Mouse (Mus musculus) lung, embryonic 15.5 days (tissue): ENCODE measurements around the gene Hoxa11. TPM values are rescaled to one million over a fixed set of nuclear protein-coding genes. Genes with fewer than 3 reads are reported as not detected.

Experiments
- ATAC-seq: fragments of 200-750 bp; cut with Nextera tagmentation; 2 replicates; pipeline ENCODE4 v1.8.0; 2017; ENCODE audit warnings: moderate number of reproducible peaks, borderline replicate concordance; ENCODE audit not compliant: low FRiP score, low TSS enrichment; ENCODE audit errors: extremely low read depth
- H3K27ac ChIP-seq: fragments of 300-500 bp; sonication (generic); 2 replicates; pipeline ENCODE4 v1.5.1; 2015; ENCODE audit warnings: moderate library complexity, mild to moderate bottlenecking, inconsistent platforms
- H3K27me3 ChIP-seq: fragments of 300-500 bp; sonication (generic); 2 replicates; pipeline ENCODE4 v1.6.1; 2015; ENCODE audit warnings: inconsistent platforms
- H3K36me3 ChIP-seq: fragments of 300-500 bp; sonication (generic); 2 replicates; pipeline ENCODE4 v1.6.1; 2015; ENCODE audit warnings: inconsistent platforms
- H3K4me1 ChIP-seq: fragments of 300-500 bp; sonication (generic); 2 replicates; pipeline ENCODE4 v1.6.1; 2015; ENCODE audit warnings: inconsistent platforms
- H3K4me2 ChIP-seq: fragments of 300-500 bp; sonication (generic); 2 replicates; pipeline ENCODE4 v1.6.1; 2015; ENCODE audit warnings: inconsistent platforms, mild to moderate bottlenecking, moderate library complexity
- H3K4me3 ChIP-seq: fragments of 300-500 bp; sonication (generic); 2 replicates; pipeline ENCODE4 v1.5.1; 2015; ENCODE audit warnings: mild to moderate bottlenecking, inconsistent platforms
- H3K9ac ChIP-seq: fragments of 300-500 bp; sonication (generic); 2 replicates; pipeline ENCODE4 v1.6.1; 2015; ENCODE audit warnings: inconsistent platforms
- H3K9me3 ChIP-seq: fragments of 300-500 bp; sonication (generic); 2 replicates; pipeline ENCODE4 v1.6.1; 2016; ENCODE audit warnings: inconsistent platforms
- WGBS: fragments of 180-500 bp; shearing (Covaris S2); methylation state at CpG from one replicate; pipeline ENCODE4 v1.1.7; 2015; 5-methylcytosine and 5-hydroxymethylcytosine counted together
- polyA plus RNA-seq: library from polyadenylated mRNA; unstranded; fragments of >200 nt; fragmentation: Nextera tagmentation; extraction: Ambion mirVana; gene quantifications from 2 replicates; pipeline ENCODE4 v1.2.1, GENCODE M21; 2015

Hoxa11 gene
- polyA plus RNA-seq, 1 experiment from 2014 or later = not detected

DNA sequence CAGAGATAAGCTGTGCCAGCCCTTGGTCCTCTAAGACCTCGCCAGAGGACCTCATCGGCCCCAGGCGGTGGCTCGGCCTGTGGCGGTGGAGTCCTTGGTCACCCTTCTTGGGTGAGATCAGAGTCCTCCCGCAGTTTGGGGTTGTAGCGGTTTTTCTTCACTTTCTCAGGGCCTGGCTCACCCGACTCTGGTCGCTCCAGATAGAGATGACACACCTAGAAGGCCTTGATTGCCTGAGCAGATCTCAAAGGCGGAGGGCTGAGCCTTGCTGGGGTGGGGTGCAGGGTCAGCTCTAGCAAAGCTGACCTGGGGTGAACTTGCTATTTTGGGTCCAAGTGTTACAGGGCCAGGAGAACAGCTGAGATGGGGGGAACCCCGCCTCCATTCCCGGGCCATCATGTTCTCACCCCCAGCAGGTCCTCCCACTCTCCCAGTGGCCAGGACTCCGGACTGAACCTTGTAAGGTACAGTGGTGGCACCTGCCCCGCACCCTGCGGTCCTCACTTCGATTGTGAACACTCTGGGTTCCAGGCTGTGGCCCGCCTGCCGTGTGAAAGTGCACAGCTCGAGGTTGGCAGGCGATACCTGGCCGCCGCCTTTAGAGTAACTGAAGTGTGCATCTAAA is 28.2 kb upstream of the Hoxa11 start:
- H3K27me3 ChIP-seq = peaks cover 97% of the 10 kb centered on the region
- no peak overlapping the region for H3K9ac ChIP-seq
- no peak overlapping the region for H3K4me2 ChIP-seq
- H3K4me1 ChIP-seq = no peaks in the 10 kb centered on the region
- no peaks in the 10 kb centered on the region for H3K36me3 ChIP-seq
- H3K4me3 ChIP-seq = no peak overlapping the region
- peaks cover 2% of the 10 kb centered on the region; the same call in 1 of the 2 replicates for H3K9me3 ChIP-seq
- ATAC-seq = no peak
- no peak overlapping the region for H3K27ac ChIP-seq
- 6% methylated on average over 22 of the region's 22 CpGs for WGBS

DNA sequence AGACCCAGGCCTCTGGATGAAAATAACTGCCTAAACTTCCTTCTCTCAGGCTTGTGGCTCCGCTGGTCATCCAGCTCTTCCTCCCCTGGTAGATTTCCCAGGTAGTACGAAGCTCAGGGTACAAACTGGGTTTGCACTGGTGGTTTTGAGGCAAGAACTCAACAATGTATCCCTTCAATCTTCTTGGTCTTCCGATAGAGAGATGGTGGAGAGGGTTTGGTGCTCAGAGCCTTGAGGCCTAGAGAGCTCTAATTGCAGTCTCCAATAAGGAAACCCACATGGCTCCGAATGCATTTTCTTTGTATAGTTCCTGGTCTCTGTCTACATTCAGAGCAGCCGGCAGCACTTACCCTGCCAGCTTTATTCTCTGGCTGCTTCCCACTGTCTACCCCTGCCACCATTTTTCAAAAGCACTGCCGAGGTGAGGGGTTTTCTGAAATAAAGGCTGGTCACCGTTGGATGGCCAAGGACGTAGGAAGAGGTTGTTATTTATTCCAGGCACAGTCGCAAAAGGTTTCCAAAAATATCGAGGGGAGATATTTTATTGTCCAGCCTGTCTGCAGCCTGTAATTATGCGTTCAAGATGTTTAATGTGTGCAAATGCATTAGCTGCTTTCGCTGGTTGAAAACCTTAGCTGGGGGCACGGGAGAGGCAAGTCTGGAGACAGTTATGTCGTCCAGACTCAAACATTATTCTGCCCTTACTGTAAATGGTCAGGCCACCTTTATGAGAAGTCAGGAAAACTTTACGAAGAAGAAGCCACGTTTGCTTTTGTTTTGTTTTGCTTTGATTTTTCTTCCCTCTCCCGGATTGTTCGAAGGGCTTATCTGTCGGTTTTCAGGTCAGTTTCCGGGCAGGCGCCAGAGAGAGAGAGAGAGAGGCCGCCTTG is 27.4 kb upstream of the Hoxa11 start:
- H3K36me3 ChIP-seq = no peaks in the 10 kb centered on the region
- no peak overlapping the region for H3K27ac ChIP-seq
- no peaks in the 10 kb centered on the region for H3K4me1 ChIP-seq
- no peak overlapping the region for H3K9ac ChIP-seq
- WGBS = 17% methylated on average over 22 of the region's 22 CpGs
- H3K4me2 ChIP-seq = no peak overlapping the region
- H3K4me3 ChIP-seq = no peak overlapping the region
- H3K9me3 ChIP-seq = no peaks in the 10 kb centered on the region
- no peak for ATAC-seq
- H3K27me3 ChIP-seq = peaks cover 98% of the 10 kb centered on the region

DNA sequence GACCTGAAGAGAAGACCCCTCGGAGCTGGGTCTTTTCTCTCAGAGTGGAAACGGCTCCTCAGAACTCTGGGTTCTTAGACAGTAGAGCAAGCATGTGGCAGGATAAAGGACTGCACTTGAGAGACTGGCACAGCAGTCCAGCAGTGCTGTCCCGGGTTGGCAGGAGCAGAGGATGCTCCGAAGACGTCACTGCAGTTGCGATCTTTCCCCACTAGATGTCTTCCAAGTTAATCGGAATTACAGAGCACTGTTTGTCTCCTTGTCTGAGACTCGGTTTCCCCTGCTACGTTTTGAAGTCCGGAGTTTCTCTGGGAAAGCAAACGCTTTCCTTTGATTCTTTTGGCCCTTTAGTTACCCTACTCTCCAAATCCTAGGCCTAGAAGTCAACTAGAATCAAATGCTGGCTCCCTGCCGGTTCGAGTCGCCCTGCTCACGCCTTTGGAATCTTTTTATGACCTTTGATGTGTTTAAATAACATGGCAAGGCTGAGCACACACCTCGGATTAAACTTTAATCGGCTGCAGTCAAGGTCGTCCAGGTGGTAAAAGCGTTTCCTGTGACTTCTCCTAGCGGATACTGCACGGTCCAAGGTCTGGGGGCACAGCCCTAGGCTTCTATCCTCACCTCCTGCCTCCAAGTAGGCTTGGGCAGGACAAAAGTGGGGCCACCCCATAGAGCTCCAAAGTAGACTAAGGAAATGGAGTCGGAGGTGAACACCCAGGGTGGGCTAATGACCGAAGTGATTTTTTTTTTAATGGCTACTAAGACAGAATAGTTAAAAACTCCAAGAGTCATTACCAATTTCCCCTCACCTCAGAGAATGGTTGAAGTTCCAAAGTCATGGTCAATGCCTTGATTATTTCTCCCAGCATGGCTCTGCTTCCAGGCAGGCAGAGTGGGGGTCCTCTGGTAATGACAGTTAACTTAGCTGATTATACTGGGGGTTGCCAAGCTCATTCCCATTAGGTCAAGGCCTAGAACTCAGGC is 25.2 kb upstream of the Hoxa11 start:
- H3K9me3 ChIP-seq = no peaks in the 10 kb centered on the region
- H3K4me2 ChIP-seq = no peak overlapping the region
- H3K9ac ChIP-seq = no peak overlapping the region
- no peak overlapping the region for H3K4me3 ChIP-seq
- no peaks in the 10 kb centered on the region for H3K36me3 ChIP-seq
- H3K27me3 ChIP-seq = peaks cover 96% of the 10 kb centered on the region
- ATAC-seq = no peak
- H3K27ac ChIP-seq = no peak overlapping the region
- H3K4me1 ChIP-seq = no peaks in the 10 kb centered on the region
- WGBS = 8% methylated on average over 23 of the region's 23 CpGs

DNA sequence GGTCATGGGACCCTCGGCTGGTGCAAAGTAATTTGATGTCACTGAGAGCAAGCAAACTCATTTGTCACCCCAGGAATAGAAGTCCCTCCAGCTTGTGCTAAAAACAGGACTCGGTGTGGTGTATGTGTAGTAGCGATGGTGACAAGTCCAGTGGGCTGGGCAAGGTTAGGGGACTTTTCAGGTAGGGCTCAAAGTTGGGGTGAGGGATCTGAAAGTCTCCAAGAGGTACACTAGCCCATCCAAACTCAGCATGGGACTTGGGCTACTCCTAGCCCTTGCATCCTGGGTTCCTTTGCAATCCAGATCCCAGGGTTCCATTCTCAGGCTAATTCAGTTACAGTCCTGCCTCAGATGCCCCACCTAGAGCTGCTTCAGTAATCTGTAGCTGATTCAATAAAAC is 23.1 kb upstream of the Hoxa11 start:
- peaks cover 96% of the 10 kb centered on the region for H3K27me3 ChIP-seq
- no peaks in the 10 kb centered on the region for H3K36me3 ChIP-seq
- H3K4me2 ChIP-seq = no peak overlapping the region
- no peaks in the 10 kb centered on the region for H3K4me1 ChIP-seq
- 8% methylated on average over 3 of the region's 3 CpGs for WGBS
- no peaks in the 10 kb centered on the region for H3K9me3 ChIP-seq
- no peak overlapping the region for H3K27ac ChIP-seq
- H3K9ac ChIP-seq = no peak overlapping the region
- ATAC-seq = no peak
- H3K4me3 ChIP-seq = no peak overlapping the region

DNA sequence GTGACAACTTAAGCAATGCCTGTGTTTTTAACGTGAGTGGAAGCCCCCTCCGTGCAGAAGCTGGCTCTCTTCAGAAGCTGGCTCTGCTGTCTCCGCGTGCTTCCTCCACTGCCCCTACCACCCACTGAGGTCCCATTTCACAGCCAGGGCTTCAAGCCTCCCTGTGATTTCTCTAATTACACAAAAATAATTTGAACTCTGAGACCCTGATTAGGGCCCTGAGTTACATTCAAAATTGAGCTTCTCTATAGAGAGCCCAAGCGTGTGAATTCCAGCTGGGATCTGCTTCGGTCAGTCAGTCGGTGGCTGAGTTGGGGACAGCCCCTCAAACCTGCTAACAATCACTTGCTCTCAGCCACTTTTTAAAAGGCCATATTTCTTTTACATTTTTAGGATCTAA is 22.7 kb upstream of the Hoxa11 start:
- Histone ChIP-seq H3K4me1 (no peaks in the 10 kb centered on the region), H3K4me2 (no peak overlapping the region), H3K9ac (no peak overlapping the region), H3K36me3 (no peaks in the 10 kb centered on the region), H3K27me3 (peaks cover 96% of the 10 kb centered on the region), H3K9me3 (no peaks in the 10 kb centered on the region), H3K27ac (no peak overlapping the region), H3K4me3 (no peak overlapping the region)
- ATAC-seq = no peak
- WGBS = 3% methylated on average over 7 of the region's 7 CpGs

DNA sequence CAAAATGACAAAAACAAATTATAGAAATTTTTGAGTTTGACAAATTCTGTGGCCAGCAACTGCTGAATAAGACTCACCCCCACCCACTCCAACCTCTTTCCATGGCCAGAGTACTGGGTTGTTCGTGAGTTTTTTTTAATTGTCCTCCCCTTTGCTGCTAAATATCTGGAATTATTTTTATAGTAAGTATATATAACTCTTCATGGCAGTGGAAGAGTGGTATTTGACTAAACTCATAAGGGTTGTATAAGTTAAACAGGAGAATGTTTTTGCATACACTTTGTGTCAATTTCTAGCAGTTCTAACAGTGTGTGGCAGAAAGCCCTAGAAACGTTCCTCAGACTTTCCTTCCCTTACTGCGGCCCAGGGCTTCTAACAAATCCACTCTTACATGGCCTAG is 22.1 kb upstream of the Hoxa11 start:
- no peak overlapping the region for H3K4me3 ChIP-seq
- no peak overlapping the region for H3K4me2 ChIP-seq
- no peak for ATAC-seq
- 12% methylated on average over 3 of the region's 3 CpGs for WGBS
- no peak overlapping the region for H3K9ac ChIP-seq
- peaks cover 96% of the 10 kb centered on the region for H3K27me3 ChIP-seq
- H3K27ac ChIP-seq = no peak overlapping the region
- H3K36me3 ChIP-seq = no peaks in the 10 kb centered on the region
- no peaks in the 10 kb centered on the region for H3K4me1 ChIP-seq
- no peaks in the 10 kb centered on the region for H3K9me3 ChIP-seq

DNA sequence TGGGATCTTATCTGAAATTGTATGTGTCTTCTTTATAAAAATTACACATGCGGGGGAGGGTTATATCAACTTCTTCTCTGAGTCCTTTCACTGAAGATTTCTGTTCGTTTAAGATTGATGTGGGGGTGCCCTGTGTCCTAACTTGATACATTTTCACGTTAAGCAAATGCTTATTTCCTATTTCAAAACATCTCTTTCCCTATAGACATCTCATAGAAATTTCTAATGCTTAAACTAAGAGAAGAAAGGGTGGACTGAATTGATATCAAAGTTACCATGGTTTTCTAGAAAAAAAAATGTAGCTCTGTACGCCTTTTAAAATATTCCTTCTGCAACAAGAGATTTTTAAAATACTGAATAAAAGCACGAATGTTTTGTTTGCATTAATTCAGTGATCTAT is 21.6 kb upstream of the Hoxa11 start:
- H3K27me3 ChIP-seq = peaks cover 96% of the 10 kb centered on the region
- no peaks in the 10 kb centered on the region for H3K4me1 ChIP-seq
- H3K4me2 ChIP-seq = no peak overlapping the region
- no peaks in the 10 kb centered on the region for H3K36me3 ChIP-seq
- no peak overlapping the region for H3K4me3 ChIP-seq
- no peak for ATAC-seq
- no peaks in the 10 kb centered on the region for H3K9me3 ChIP-seq
- H3K27ac ChIP-seq = no peak overlapping the region
- H3K9ac ChIP-seq = no peak overlapping the region
- 19% methylated on average over 5 of the region's 5 CpGs for WGBS

DNA sequence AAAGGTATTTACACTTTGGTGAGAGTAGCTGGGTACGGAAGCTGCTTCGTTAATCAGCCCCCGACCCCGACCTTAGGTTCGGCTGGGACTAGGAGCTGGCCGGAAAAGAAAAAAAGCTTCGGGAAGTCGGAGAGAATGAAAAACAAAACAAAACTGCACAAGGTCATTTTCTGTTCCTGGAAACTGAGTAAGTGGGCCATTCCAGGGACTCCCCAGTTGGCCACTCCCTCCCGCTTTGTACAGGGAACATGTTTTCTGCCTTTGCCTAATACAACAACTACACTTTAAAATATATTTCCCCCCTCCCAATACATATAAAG is 21.0 kb upstream of the Hoxa11 start:
- Histone ChIP-seq H3K27me3 (peaks cover 98% of the 10 kb centered on the region), H3K36me3 (no peaks in the 10 kb centered on the region), H3K4me2 (no peak overlapping the region), H3K9ac (no peak overlapping the region), H3K27ac (no peak overlapping the region), H3K4me1 (no peaks in the 10 kb centered on the region), H3K4me3 (no peak overlapping the region), H3K9me3 (no peaks in the 10 kb centered on the region)
- WGBS = 3% methylated on average over 9 of the region's 9 CpGs
- no peak for ATAC-seq

DNA sequence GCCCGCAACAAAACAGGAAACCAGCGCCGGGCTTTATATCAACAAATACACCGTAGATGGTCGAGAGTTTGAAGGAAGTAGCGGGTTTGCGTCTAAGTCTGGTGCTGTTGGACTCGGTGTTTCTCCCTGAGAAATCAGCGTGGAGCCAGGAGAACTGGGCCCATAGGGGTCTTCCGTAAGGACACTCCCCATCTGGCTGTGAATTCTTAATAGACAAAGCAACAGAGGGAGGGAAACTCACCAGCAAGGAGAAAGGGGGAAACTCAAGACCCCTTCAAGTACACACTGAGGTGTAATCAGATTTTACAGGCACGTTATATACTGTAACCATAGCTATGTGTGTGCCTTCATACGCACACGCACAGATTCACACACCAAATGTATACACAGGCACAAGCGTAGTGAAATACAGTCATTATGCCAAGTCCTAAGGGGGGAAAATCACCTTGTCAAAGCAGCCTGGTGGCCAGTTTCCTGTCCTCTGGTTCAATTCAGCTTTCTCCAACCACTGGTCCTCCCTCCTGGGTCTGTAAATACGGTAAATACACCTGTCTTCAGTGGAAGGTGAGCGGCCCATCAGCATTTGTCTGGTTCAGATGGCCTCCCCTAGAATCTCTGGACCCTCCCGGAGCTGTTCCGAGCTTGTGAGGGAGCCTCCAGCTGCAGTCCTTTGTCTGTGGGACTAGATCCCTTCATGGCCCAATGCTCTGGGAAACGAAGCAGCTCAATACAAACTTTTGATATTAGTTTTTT is 20.5 kb upstream of the Hoxa11 start:
- peaks cover 98% of the 10 kb centered on the region for H3K27me3 ChIP-seq
- no peak overlapping the region for H3K4me2 ChIP-seq
- no peak overlapping the region for H3K27ac ChIP-seq
- H3K9me3 ChIP-seq = no peaks in the 10 kb centered on the region
- peaks cover 2% of the 10 kb centered on the region for H3K4me1 ChIP-seq
- H3K9ac ChIP-seq = no peak overlapping the region
- no peak overlapping the region for H3K4me3 ChIP-seq
- WGBS = under 1% methylated on average over 19 of the region's 19 CpGs
- no peaks in the 10 kb centered on the region for H3K36me3 ChIP-seq
- ATAC-seq = no peak

DNA sequence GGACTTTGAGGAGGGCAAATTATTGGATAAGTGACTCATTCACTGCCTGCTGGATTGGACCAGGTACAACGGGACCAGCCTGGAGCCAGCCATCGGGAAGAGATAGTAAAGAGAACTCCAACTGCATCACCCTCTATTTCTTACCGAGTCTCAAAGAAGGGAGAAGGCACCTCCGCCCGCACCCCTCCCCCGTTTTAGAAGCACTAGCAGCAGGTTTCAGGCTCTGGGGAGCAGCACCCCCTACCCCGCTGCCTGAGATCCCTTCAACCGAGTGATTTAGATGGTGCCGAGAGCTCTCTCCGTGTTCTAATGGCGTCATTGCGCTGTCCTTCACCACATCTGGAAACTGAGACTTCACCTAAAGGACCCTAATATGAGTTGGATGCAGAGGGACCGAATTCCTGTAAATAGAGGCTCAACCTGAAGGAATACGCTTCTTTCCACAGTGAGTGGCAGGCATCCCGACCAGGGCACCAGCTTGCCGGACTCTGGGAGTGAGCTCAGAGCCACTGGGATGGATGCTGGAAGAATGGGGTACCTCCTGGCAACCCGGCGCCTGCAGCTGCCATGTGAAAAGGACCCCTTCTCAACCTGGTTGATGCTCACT is 19.8 kb upstream of the Hoxa11 start:
- ATAC-seq = no peak
- H3K9me3 ChIP-seq = no peaks in the 10 kb centered on the region
- H3K27me3 ChIP-seq = peaks cover 98% of the 10 kb centered on the region
- H3K27ac ChIP-seq = no peak overlapping the region
- H3K36me3 ChIP-seq = no peaks in the 10 kb centered on the region
- H3K9ac ChIP-seq = no peak overlapping the region
- H3K4me3 ChIP-seq = no peak overlapping the region
- 1% methylated on average over 18 of the region's 18 CpGs for WGBS
- peaks cover 8% of the 10 kb centered on the region for H3K4me1 ChIP-seq
- no peak overlapping the region for H3K4me2 ChIP-seq
